In genomic region chr2:138388591-138388990, GRCm38 (mm10) we compare ENCODE assay signal across 34 mouse cellular contexts.
DNase-seq lines count a peak whose midpoint lies in the region; ATAC-seq and TF ChIP-seq lines count a peak whose summit lies in the region.
"Had no signal": no experiment of that assay in that cellular context is flagged by ENCODE, and none has a peak within 500 bp of the region (broad histone marks: within the 10 kb centered on the region; RNA-seq: fewer than 3 reads in every experiment).

No protein-coding gene starts in this region.

- H3K4me3 ChIP-seq in midbrain, postnatal 0 days (ENCODE audit: low read depth, low read length), result no peak overlapping the region
- no peak overlapping the region for H3K4me3 ChIP-seq in midbrain, embryonic 11.5 days (ENCODE audit: low read depth, low read length)
- H3K4me3 ChIP-seq in hindbrain, postnatal 0 days (ENCODE audit: low read length), result no peak overlapping the region
- no peak overlapping the region for H3K4me3 ChIP-seq in stomach, postnatal 0 days (ENCODE audit: low read depth, low read length)
- H3K4me3 ChIP-seq: embryonic facial prominence, embryonic 13.5 days; erythroblast, embryonic 14.5 days; hindbrain, embryonic 13.5 days; layer of hippocampus, adult 2 months; left cerebral cortex, adult 2 months; limb, embryonic 12.5 days; liver, embryonic 12.5 days; midbrain, embryonic 10.5 days; myocyte; neural tube, embryonic 12.5 days had no signal

- H3K4me2 ChIP-seq in midbrain, postnatal 0 days (ENCODE audit: low read depth, low read length, poor library complexity, severe bottlenecking), result no peak overlapping the region
- no peak overlapping the region for H3K4me2 ChIP-seq in midbrain, embryonic 11.5 days
- H3K4me2 ChIP-seq in hindbrain, postnatal 0 days (ENCODE audit: low read depth, low read length), result no peak overlapping the region
- no peak overlapping the region for H3K4me2 ChIP-seq in stomach, postnatal 0 days (replicated peaks; ENCODE audit: low read depth)
- H3K4me2 ChIP-seq: embryonic facial prominence, embryonic 13.5 days; hindbrain, embryonic 13.5 days; limb, embryonic 12.5 days; liver, embryonic 12.5 days; neural tube, embryonic 12.5 days had no signal

- H3K9ac ChIP-seq in midbrain, postnatal 0 days (replicated peaks; ENCODE audit: low read length, poor library complexity, severe bottlenecking), result no peak overlapping the region
- no peak overlapping the region for H3K9ac ChIP-seq in midbrain, embryonic 11.5 days (ENCODE audit: low read length)
- H3K9ac ChIP-seq in hindbrain, postnatal 0 days (replicated peaks; ENCODE audit: low read length), result no peak overlapping the region
- no peak overlapping the region for H3K9ac ChIP-seq in stomach, postnatal 0 days (ENCODE audit: low read length)
- H3K9ac ChIP-seq: embryonic facial prominence, embryonic 13.5 days; hindbrain, embryonic 13.5 days; limb, embryonic 12.5 days; liver, embryonic 12.5 days; liver, postnatal 0 days; neural tube, embryonic 12.5 days had no signal

- no peaks in the 10 kb centered on the region for H3K27me3 ChIP-seq in midbrain, postnatal 0 days (ENCODE audit: insufficient read depth, low read length)
- no peaks in the 10 kb centered on the region for H3K27me3 ChIP-seq in midbrain, embryonic 11.5 days (ENCODE audit: control insufficient read depth, insufficient read depth, low read length)
- H3K27me3 ChIP-seq in hindbrain, postnatal 0 days (ENCODE audit: insufficient read depth, low read length), result no peaks in the 10 kb centered on the region
- H3K27me3 ChIP-seq in stomach, postnatal 0 days (ENCODE audit: control insufficient read depth, insufficient read depth, low read length), result no peaks in the 10 kb centered on the region
- H3K27me3 ChIP-seq: CH12.LX; embryonic facial prominence, embryonic 13.5 days; hindbrain, embryonic 13.5 days; limb, embryonic 12.5 days; liver, embryonic 12.5 days; neural tube, embryonic 12.5 days; Patski had no signal

- TF ChIP-seq EP300 in stomach, postnatal 0 days (optimal IDR thresholded peaks at IDR 0.05), result no peak

- no peaks in the 10 kb centered on the region for H3K4me1 ChIP-seq in midbrain, postnatal 0 days (ENCODE audit: insufficient read depth, low read length)
- no peaks in the 10 kb centered on the region for H3K4me1 ChIP-seq in midbrain, embryonic 11.5 days (ENCODE audit: control insufficient read depth, insufficient read depth, low read length)
- H3K4me1 ChIP-seq in hindbrain, postnatal 0 days (ENCODE audit: insufficient read depth, low read length), result no peaks in the 10 kb centered on the region
- H3K4me1 ChIP-seq in stomach, postnatal 0 days (replicated peaks; ENCODE audit: control insufficient read depth, insufficient read depth), result no peaks in the 10 kb centered on the region
- H3K4me1 ChIP-seq: embryonic facial prominence, embryonic 13.5 days; hindbrain, embryonic 13.5 days; liver, embryonic 12.5 days; midbrain, embryonic 10.5 days; neural tube, embryonic 12.5 days had no signal

- no peak overlapping the region for H3K27ac ChIP-seq in midbrain, postnatal 0 days (ENCODE audit: low read depth, low read length)
- no peak overlapping the region for H3K27ac ChIP-seq in midbrain, embryonic 11.5 days (ENCODE audit: low read depth, low read length)
- no peak overlapping the region for H3K27ac ChIP-seq in hindbrain, postnatal 0 days
- H3K27ac ChIP-seq in stomach, postnatal 0 days (replicated peaks), result no peak overlapping the region
- H3K27ac ChIP-seq: embryonic facial prominence, embryonic 13.5 days; hindbrain, embryonic 13.5 days; layer of hippocampus, adult 2 months; left cerebral cortex, adult 2 months; limb, embryonic 12.5 days; liver, embryonic 12.5 days; midbrain, embryonic 10.5 days; neural tube, embryonic 12.5 days had no signal

- no peak for DNase-seq in cerebellum, postnatal 4 days (ENCODE audit: low spot score in 2 of 2)
- DNase-seq in midbrain, postnatal 0 days (ENCODE audit: low spot score), result peak; percentile 22
- no peak for DNase-seq in midbrain, embryonic 11.5 days (ENCODE audit: low spot score, missing footprints)
- peak; percentile 76 for DNase-seq in cerebellum, adult 9-10 months
- no peak for DNase-seq in frontal cortex, postnatal 14 days (ENCODE audit: low spot score in 2 of 2)
- DNase-seq in hindbrain, postnatal 0 days (ENCODE audit: low spot score), result no peak
- DNase-seq in stomach, postnatal 0 days (ENCODE audit: low spot score), result no peak
- DNase-seq: adrenal gland, postnatal 14 days; gastrocnemius, postnatal 10 days; heart, postnatal 14 days; kidney, adult 11 months; kidney, postnatal 14 days; liver, postnatal 0 days; lung, postnatal 14 days; right cerebral cortex, adult 18-20 months; right cerebral cortex, postnatal 4 days; thymus, adult 2 months; thymus, postnatal 36 days had no signal

- no peaks in the 10 kb centered on the region for H3K36me3 ChIP-seq in midbrain, postnatal 0 days (ENCODE audit: insufficient read depth, low read length)
- H3K36me3 ChIP-seq in midbrain, embryonic 11.5 days (ENCODE audit: control insufficient read depth, insufficient read depth, low read length), result no peaks in the 10 kb centered on the region
- H3K36me3 ChIP-seq in hindbrain, postnatal 0 days (ENCODE audit: insufficient read depth, low read length), result no peaks in the 10 kb centered on the region
- H3K36me3 ChIP-seq in stomach, postnatal 0 days (ENCODE audit: control insufficient read depth, insufficient read depth, low read length), result no peaks in the 10 kb centered on the region
- H3K36me3 ChIP-seq: embryonic facial prominence, embryonic 13.5 days; hindbrain, embryonic 13.5 days; limb, embryonic 12.5 days; liver, embryonic 12.5 days; midbrain, embryonic 10.5 days; neural tube, embryonic 12.5 days had no signal

- TF ChIP-seq CTCF in midbrain, postnatal 0 days (IDR thresholded peaks at IDR 0.05), result no peak
- TF ChIP-seq CTCF in hindbrain, postnatal 0 days (IDR thresholded peaks at IDR 0.05; ENCODE audit: low read depth), result no peak
- TF ChIP-seq CTCF in stomach, postnatal 0 days (IDR thresholded peaks at IDR 0.05; ENCODE audit: low read depth), result no peak

- no peaks in the 10 kb centered on the region for H3K9me3 ChIP-seq in midbrain, postnatal 0 days (ENCODE audit: low read length)
- H3K9me3 ChIP-seq in midbrain, embryonic 11.5 days (ENCODE audit: control insufficient read depth, low read length), result no peaks in the 10 kb centered on the region
- no peaks in the 10 kb centered on the region for H3K9me3 ChIP-seq in hindbrain, postnatal 0 days (ENCODE audit: low read length)
- no peaks in the 10 kb centered on the region for H3K9me3 ChIP-seq in stomach, postnatal 0 days (ENCODE audit: control insufficient read depth, low read length)
- H3K9me3 ChIP-seq: embryonic facial prominence, embryonic 13.5 days; hindbrain, embryonic 13.5 days; limb, embryonic 12.5 days; liver, embryonic 12.5 days; midbrain, embryonic 10.5 days; neural tube, embryonic 12.5 days had no signal

- peak; percentile 56; the same call in 1 of the 2 replicates for ATAC-seq in cerebellum, adult (ENCODE audit: insufficient number of reproducible peaks, low FRiP score, low TSS enrichment)
- ATAC-seq in midbrain, postnatal 0 days (ENCODE audit: low FRiP score), result no peak
- ATAC-seq in midbrain, embryonic 11.5 days (ENCODE audit: low FRiP score), result no peak
- no peak for ATAC-seq in hindbrain, postnatal 0 days
- no peak for ATAC-seq in stomach, postnatal 0 days (ENCODE audit: low FRiP score, low TSS enrichment)
- ATAC-seq: forebrain, embryonic 16.5 days; inflammation-experienced regulatory T-cells, adult 6 months; liver, embryonic 12.5 days; liver, postnatal 0 days; midbrain, embryonic 16.5 days; Patski had no signal

- WGBS in midbrain, postnatal 0 days, result 71% methylated on average over 1 of the region's 1 CpGs
- 76% methylated on average over 1 of the region's 1 CpGs for WGBS in midbrain, embryonic 11.5 days
- WGBS in hindbrain, postnatal 0 days, result 52% methylated on average over 1 of the region's 1 CpGs
- 54% methylated on average over 1 of the region's 1 CpGs for WGBS in stomach, postnatal 0 days

Comparison
In these comparisons a context has a peak if more than half of its experiments do, and no peak if none do; other contexts are left out.
1. DNase-seq: peak in midbrain, postnatal 0 days (single experiment) and cerebellum, adult 9-10 months (single experiment); none in cerebellum, postnatal 4 days (0 of 2), midbrain, embryonic 11.5 days (single experiment), frontal cortex, postnatal 14 days (0 of 2), hindbrain, postnatal 0 days (single experiment) and stomach, postnatal 0 days (single experiment).